Mouse (Mus musculus) ES-CJ7 (cell line): Measurements from ENCODE around the gene Egfl6.

ENCODE experiments used
- DNase-seq: peaks from one replicate; pipeline ENCODE4 v3.0.0; 2011; ENCODE audit warnings: low read depth, low spot score

The Egfl6 gene

DNA sequence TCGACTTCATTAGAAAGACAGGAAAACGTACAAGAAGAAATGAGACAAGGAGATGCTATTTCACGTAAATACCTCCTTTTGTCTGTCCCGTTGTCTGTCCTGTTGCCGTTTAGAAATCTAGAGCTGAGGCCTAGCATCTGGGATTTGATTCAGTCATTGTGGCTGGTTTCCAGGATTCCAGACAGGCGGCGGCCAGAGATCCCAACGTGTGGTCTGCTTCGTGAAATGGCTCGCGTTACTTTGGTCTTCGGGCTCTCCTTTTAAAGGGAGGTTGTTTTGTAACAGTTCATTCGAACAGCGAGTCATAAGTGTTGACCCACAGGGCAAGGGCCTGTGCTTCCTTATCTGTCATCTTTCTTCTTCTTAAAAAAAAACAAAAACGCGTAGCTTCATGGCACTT, 67.2 kb downstream of the Egfl6 start, which contains the start of gene Tceanc:
Gene Tceanc (minus strand): TSS at position 223 of the 400 bp plus-strand sequence.
- DNase-seq = no peak

DNA sequence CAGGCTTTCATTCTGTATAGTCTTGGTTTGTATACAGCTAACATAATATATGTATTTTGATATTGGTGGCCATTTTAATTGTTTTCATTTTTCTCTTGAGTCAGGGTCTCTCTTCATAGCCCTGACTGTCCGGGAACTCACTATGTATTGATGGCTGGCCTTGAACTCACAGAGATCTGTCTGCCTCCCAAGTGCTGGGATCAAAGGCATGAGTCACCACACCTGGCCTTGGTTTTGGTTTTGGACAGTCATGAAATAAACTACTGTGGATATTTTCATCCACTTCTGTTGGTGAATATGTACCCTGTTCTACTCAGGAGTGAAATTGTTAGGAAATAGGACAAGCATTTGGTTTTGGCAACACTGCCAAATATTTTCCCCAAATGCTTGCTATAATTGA, 68.9 kb downstream of the Egfl6 start:
- no peak for DNase-seq

DNA sequence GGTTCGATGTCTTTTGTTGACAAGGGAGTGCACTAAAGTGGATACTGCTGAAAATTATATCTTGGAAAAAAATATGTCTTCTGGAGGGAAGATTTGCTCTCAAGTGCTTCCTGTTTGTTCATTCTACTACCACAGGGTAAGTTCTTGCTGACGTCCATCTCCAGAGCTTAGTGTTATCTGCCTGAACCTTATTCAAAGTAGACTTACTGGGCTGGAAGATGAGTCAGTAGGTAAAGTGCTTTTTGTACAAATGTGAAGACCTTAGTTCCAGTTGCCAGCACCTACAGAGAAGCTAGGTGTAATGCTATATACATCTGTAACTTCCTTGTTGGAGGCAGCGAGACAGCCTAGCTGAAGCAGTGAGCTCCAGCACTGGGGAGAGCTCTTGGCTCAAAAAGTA, 69.6 kb downstream of the Egfl6 start:
- no peak for DNase-seq

DNA sequence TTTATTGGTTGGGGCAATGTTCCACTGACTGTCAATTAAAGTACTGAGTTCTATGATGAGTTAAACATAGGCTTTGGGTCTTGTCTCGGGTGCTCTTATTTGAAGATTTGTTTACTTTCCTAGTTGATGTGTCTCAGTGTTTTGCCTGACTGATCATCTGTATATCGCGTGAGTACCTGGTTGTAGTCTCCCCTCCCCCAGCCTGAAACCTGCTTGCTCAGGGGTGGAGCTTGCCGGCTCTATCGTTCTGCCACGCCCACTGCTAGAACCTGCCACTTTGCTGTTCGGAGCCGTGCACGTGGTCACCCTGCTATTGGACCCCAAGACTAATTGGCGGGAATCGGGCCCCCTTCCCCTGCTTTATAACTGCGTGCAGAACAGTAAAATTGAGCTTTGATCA, 71.5 kb downstream of the Egfl6 start:
- DNase-seq = peak; percentile 75

DNA sequence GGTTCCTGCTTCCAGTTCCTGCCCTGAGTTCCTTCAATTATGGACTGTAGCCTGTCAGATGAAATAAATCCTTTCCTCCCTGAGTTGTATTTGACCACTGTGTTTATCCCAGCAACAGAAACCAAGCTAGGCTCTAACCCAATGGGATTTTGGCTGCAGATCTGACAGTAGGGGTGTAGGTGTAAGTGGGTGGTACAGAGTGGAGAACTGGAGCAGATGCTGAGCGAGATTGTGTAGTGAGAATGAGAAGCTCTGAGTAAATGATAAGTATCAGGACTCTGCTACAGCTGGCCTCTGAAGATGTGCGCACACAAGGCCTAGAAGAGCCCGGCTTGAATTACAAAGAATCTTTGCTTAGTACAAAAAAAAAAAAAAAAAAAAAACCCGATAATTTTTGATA, 73.4 kb downstream of the Egfl6 start:
- DNase-seq = no peak

DNA sequence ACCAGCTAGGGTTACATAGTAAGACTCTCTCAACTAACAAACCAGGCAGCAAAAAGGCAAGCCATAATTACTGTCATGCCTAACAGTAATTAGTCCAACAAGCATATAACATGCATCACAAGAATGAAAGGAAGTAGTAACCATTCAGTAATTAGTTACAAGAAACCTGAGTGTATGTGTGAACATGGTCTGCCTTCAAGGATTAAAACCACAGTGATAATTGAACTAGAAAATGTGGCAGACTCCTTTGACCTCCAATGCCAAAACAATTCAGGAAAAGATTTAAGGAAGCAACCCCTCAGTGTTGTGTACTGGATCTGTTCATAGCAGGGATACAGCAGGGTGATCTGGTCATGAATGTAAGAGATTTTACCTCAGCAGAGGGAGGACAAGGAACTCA, 74.4 kb downstream of the Egfl6 start:
- no peak for DNase-seq

DNA sequence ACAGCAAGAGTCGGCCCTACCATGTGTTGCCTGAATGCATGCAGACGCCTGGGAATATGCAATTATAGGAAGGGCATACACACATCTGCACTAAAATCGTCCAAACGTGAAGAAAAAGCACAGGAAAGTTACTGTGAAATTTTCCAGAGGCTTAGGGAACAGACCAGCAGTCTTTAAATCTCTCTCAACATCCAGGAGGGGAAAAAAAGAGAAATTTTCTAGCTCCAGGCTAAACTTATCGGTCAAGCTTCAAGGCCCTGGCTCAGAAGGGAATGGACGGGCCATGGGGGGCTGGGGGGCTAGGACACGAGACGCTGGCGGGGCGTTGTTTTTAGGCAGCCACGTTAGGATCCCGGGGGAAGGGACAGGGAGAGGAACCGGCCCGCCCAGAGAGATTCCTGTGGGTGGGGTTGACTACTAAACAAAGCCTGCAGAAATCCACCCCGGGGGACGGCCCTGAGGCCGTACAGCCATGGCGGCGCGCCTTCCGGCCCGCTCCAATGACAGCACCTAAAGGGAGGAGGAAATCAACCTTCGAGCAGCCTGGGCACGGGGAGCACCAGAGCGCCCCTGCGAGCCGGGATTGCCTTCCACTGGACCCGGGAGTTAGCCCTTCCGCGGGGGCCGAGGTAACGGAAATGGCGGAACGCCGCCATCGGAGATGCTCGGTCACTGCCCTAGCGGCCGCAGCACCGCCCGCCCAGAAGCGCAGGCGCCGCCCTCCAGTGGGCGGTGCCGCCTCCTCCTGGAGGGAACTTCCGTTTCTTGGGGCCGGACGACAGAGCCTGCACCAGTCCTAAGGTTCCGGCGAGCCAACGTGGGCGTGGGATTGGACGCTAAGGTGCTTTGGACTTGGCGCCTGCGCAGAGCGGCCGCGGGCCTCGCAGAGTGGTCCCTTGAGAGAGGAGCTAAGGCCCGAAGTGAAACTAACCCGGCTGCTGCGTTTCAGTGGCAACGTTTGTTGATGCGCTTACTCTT, 75.5 kb downstream of the Egfl6 start:
- DNase-seq = peak; percentile 96

DNA sequence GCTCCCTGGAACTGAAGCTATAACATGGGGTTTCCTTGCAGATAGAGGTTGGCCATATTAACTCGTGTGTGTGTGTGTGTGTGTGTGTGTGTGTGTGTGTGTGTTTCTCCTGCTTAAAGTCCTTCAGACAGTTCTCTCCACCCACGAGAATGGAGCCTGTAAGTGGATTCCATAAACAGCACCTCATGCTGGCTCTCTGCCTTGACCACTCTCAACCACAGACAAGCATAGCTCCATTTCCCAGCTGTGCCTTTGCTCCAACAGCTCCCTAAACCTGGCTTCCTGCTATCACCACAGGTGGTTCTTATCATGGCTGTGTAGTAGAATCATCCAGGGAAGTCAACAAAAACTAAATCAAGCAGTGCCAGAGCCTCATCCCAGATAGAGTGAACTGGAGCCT, 81.1 kb downstream of the Egfl6 start:
- DNase-seq = no peak

DNA sequence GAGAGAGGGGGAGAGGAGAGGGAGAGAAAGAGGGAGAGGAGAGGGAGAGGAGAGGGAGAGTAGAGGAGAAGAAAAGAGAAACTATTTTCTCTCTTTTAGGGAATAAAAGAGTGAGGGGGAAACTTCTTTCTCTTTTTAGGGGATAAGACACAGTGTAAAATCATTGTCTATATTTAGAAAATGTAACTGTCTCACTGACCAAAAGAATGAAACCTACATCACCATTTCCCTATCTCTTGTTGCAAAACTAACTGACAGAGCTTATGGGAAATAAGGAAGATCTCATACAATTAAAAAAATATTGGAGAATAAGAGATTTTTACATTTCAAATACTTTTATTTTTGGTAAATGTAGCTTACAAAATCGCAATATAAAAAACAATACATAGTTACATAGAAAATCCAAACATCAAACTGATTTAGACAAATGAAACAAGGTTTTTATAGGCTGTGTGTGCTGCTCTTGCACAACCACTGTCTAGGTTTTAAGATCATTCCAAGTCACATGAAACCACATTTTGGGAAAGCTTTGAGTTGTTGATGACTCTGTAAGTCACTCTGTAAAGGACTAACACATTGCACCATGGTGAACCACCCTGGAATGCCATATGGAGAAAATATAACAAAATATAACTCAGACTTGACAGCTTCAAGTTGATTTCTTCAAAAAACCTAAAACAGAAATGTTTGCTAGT, 85.9 kb downstream of the Egfl6 start:
- no peak for DNase-seq

DNA sequence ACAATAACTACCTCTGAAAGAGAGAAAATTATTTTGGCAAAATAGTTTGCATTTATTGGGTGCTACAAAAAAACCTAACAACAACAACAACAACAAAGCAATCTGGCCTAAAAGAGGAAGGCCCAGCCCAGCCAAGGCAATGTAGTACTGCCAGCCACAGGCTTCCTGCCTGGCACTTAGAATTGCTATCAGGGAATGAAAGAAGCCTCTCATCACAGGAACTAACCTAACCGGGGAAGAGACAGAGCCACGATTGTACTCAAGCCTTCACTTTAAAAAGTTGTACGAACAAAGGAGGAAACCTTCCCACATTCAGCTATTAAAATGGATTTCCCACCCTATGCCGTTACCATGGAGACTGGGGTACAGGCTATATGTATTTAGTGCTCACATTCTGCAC, 87.7 kb downstream of the Egfl6 start:
- no peak for DNase-seq

DNA sequence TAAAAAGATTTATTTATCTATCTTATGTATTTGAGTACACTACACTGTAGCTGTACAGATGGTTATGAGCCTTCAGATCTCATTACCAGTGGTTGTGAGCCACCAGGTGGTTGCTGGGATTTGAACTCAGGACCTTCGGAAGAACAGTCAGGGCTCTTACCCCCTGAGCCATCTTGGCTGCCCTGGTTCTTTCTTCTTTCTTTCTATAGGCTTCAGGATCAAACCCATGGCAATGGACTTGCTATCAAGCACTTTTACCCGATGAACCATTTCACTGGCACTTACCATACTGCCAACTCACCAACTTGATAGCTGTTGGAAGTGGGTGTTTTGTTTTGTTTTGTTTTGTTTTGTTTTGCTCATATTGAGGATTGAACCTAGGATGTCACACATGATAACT, 90.5 kb downstream of the Egfl6 start:
- DNase-seq = no peak

DNA sequence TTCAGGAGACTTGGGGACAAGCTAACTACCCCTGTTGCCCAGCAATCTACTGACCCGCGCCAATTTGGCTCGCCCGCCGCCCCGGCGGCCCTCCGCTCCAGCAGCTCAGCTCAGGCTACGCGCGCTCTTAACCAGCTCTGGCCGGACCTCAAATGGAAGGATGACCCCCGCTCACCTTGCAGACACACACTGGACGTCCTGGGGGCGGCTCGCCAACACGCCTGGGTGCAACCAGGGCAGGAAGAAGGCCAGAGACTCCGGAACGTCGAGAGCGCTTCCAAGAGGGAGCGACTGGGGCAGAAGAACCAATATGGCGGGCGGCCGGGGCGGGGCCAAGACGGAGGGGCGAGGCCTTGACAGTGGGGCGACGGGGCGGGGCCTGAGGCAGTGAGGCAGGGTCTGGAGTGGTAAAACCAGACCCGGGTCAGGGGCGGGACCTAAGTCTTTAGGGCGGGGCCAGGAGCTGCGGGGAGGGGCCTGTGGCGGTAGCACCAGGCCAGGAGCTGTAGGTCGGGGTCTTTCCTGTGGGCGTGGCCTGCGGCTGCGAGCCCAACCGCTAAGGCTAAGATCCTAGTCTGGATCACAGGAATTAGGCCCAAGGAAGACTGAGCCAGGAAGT, 106.0 kb downstream of the Egfl6 start, which contains the start of gene Rab9:
Gene Rab9 (minus strand): TSS at position 503 of the 619 bp plus-strand sequence.
- peak; percentile 95 for DNase-seq

DNA sequence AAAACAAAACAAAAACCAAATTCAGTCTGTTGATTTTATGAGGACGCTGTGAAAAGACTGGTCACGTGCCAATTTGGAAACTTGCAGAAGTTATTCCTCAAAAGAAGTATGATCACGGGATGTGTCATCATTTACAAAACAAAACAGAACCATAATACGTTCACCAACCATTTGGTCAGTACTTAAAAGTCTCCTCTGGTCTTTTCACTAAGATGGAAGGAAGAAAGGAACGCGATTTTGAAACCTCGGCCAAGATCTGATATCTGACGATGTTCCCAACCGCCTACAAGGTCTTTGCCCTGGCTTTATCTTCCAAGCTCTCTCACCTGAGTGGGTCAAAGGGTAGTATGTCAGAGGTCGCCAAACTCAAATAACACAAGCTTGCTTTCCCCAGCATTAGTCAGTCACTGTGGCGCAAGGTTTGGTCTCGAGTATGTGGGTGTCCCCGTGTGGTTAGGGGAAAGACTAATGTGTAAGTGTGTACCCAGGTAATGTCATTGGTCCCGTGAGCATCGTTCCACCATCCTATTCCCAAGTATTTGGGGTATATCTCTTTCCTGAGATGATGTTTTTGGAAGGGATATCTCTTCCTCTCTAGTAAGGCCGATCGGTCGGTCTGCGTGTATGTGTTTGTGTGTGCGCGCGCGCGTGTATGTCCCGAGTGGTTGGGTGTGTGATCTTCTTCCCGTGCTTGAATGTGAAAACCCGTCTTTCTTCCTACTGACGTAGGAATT, 106.7 kb downstream of the Egfl6 start:
- peak; percentile 12 for DNase-seq

DNA sequence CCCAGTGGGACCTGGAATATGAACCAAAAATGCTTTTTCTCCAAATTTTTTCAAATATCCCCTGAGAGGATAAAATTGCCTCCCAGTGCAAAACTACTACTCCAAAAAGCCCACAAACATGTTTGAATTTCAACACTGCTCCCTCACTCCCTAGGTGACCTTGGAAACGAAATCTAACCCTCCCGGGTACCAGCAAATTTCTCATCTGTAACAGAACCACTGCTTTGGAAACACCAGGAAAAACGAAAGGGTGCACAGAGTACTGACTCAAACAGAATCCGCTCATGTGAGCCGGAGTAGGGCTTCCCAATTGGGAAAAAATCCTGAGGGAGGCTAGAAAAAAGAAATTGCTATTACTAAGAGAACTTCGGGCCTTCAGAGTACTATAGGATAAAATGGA, 108.1 kb downstream of the Egfl6 start:
- DNase-seq = no peak
